Mouse (Mus musculus): ENCODE results near the gene Taf6l. TPM values are rescaled to one million over a fixed set of nuclear protein-coding genes. Genes with fewer than 3 reads are reported as not detected.

Taf6l gene
- total RNA-seq (2021): 10 to 100 TPM in 1 of 2 experiments, 1 to 10 TPM in 1; 8.5 to 12.0 TPM
- long read RNA-seq, experiment 1, transcript Taf6l-205 (12 exons, 2,065 nt): major isoform, 10 of 16 reads
- long read RNA-seq, experiment 1, partial matches to known transcripts: 1 of 16 reads
- long read RNA-seq, experiment 1, other reads (novel, unspliced or antisense): 5 of 16 reads
- long read RNA-seq, experiment 2, transcript Taf6l-205 (12 exons, 2,065 nt): major isoform, 9 of 15 reads
- long read RNA-seq, experiment 2, partial matches to known transcripts: 4 of 15 reads
- long read RNA-seq, experiment 2, other reads (novel, unspliced or antisense): 2 of 15 reads

GRCm38 (mm10) chr19:8786008-8786781 lies at the start of gene Taf6l:
TSS of gene Taf6l (minus strand) at chr19:8786417.
- peak; percentile 84 for DNase-seq

- DNase-seq: no peak
Observed at GRCm38 (mm10) chr19:8832971-8833370, 46.8 kb upstream of the Taf6l start.

- no peak for DNase-seq
Observed at GRCm38 (mm10) chr19:8831262-8831661, 45.0 kb upstream of the Taf6l start.

GRCm38 (mm10) chr19:8830664-8831063 lies 44.4 kb upstream of the Taf6l start:
- no peak for DNase-seq

- no peak for DNase-seq
Observed at GRCm38 (mm10) chr19:8829660-8830059, 43.4 kb upstream of the Taf6l start, which contains the start of gene AC129217.1. TSS of gene AC129217.1 (plus strand) at chr19:8829773.

GRCm38 (mm10) chr19:8822696-8823095 lies 36.5 kb upstream of the Taf6l start:
- no peak for DNase-seq

- DNase-seq: no peak
Observed at GRCm38 (mm10) chr19:8821146-8821545, 34.9 kb upstream of the Taf6l start.

- DNase-seq: no peak
Observed at GRCm38 (mm10) chr19:8820424-8820956, 34.3 kb upstream of the Taf6l start.

GRCm38 (mm10) chr19:8819596-8820423 lies 33.6 kb upstream of the Taf6l start, which contains the start of gene Hnrnpul2:
TSS of gene Hnrnpul2 (plus strand) at chr19:8820010.
- peak; percentile 99 for DNase-seq

GRCm38 (mm10) chr19:8818801-8819595 lies 32.8 kb upstream of the Taf6l start, which contains the start of gene Ttc9c:
TSS of gene Ttc9c (minus strand) at chr19:8819333.
- DNase-seq: peak; percentile 88

- DNase-seq: no peak
Observed at GRCm38 (mm10) chr19:8818301-8818798, 32.1 kb upstream of the Taf6l start.

GRCm38 (mm10) chr19:8817001-8817400 lies 30.8 kb upstream of the Taf6l start:
- DNase-seq: no peak

- no peak for DNase-seq
Observed at GRCm38 (mm10) chr19:8815812-8816211, 29.6 kb upstream of the Taf6l start.

GRCm38 (mm10) chr19:8806810-8807209 lies 20.6 kb upstream of the Taf6l start:
- DNase-seq: no peak

- DNase-seq: no peak
Observed at GRCm38 (mm10) chr19:8803879-8804660, 17.9 kb upstream of the Taf6l start.

GRCm38 (mm10) chr19:8803204-8803780 lies 17.1 kb upstream of the Taf6l start:
- no peak for DNase-seq

GRCm38 (mm10) chr19:8802130-8802821 lies 16.1 kb upstream of the Taf6l start, which contains the start of gene Zbtb3:
TSS of gene Zbtb3 (plus strand) at chr19:8802555.
- DNase-seq: peak; percentile 78

- no peak for DNase-seq
Observed at GRCm38 (mm10) chr19:8798947-8799315, 12.7 kb upstream of the Taf6l start.
